ENCODE assay signal across 1 mouse cellular context in the genomic region with DNA sequence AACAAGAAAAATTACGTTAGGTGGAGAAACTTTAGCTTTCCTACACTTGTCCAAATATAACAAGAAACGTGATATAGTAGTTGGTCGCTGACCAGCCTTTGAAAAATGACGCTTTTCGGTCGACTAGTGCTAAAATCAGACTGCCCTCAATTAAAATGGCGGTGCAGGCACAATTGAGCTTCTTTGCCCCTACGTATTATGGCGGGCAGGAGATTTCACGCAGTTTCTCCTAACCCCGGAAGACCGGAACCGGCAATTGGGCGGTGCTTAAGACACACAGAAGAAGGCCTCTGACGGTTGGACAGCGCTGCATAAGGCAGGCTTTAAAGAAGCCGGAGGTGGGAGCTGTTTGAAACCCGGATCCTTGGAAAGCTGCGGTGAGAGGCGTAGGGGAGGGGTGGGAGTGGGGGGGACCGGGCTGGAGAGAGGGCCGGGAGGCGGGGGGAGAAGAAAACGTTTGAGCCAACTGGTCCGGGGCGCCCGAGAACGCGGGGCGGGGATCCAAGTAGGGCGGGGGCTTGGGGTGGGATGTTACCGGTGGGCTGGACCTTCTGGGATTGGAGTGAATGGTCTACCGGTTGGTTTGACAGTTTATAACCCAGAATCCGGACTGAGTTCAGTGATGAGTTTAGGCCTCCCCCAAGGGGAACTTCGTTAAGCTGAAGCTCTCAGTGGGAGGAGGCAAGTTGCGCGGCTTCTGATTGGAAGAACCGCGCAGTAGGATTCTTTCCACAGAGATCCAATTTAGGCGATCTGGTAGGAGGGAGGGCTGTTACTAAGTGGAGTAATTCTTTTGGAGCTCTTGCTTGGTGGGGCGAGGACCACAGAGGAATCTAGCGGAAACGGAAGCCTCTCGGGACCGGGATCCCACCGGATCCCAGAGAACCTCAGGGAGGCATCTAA.
TF ChIP-seq lines count a peak whose summit lies in the region.

No protein-coding gene starts in this region.

TF ChIP-seq in CH12.LX, 34 proteins besides CTCF, POLR2A, EP300 and RAD21:
- peak; percentile 81 for TF ChIP-seq SIN3A (IDR thresholded peaks at IDR 0.05; ENCODE audit: low read length)
- TF ChIP-seq ZNF384 (IDR thresholded peaks at IDR 0.05; ENCODE audit: low read depth, low read length): no peak
- TF ChIP-seq HCFC1 (IDR thresholded peaks at IDR 0.05; ENCODE audit: low read depth, low read length): peak; percentile 90
- TF ChIP-seq ZC3H11A (IDR thresholded peaks at IDR 0.05; ENCODE audit: low read depth, low read length): no peak
- TF ChIP-seq NRF1 (IDR thresholded peaks at IDR 0.05; ENCODE audit: low read depth, low read length): peak; percentile 84
- peak; percentile 88 for TF ChIP-seq TCF12 (IDR thresholded peaks at IDR 0.05; ENCODE audit: low read depth, low read length)
- TF ChIP-seq MAFK (IDR thresholded peaks at IDR 0.05; ENCODE audit: insufficient replicate concordance, low read length): no peak
- 0 out of 2 replicates have a peak, but pooled peaks have one; percentile 18 for TF ChIP-seq CHD1 (IDR thresholded peaks at IDR 0.05; ENCODE audit: low read depth, low read length)
- TF ChIP-seq MEF2A (IDR thresholded peaks at IDR 0.05; ENCODE audit: borderline replicate concordance, low read depth, low read length): peak; percentile 57; the same call in 1 of the 2 replicates
- TF ChIP-seq ETS1 (conservative IDR thresholded peaks at IDR 0.05; ENCODE audit: low read depth, low read length): peak; percentile 3; the same call in 1 of the 2 replicates
- TF ChIP-seq MAZ (IDR thresholded peaks at IDR 0.05; ENCODE audit: low read depth, low read length): peak; percentile 72
- TF ChIP-seq POLR2AphosphoS2 (IDR thresholded peaks at IDR 0.05; ENCODE audit: low read depth, low read length): no peak
- 0 out of 2 replicates have a peak, but pooled peaks have one; percentile 6 for TF ChIP-seq UBTF (IDR thresholded peaks at IDR 0.05; ENCODE audit: low read depth, low read length)
- no peak for TF ChIP-seq USF1 (IDR thresholded peaks at IDR 0.05; ENCODE audit: low read depth, low read length)
- TF ChIP-seq ELF1 (IDR thresholded peaks at IDR 0.05; ENCODE audit: low read depth, low read length): peak; percentile 95
- TF ChIP-seq ZMIZ1 (IDR thresholded peaks at IDR 0.05; ENCODE audit: low read depth, low read length): peak; percentile 69
- peak; percentile 76 for TF ChIP-seq TBP (conservative IDR thresholded peaks at IDR 0.05; ENCODE audit: low read depth, low read length)
- TF ChIP-seq USF2 (conservative IDR thresholded peaks at IDR 0.05; ENCODE audit: low read depth, low read length): no peak
- peak; percentile 70; the same call in 1 of the 2 replicates for TF ChIP-seq NELFE (IDR thresholded peaks at IDR 0.05; ENCODE audit: low read depth, low read length)
- TF ChIP-seq RCOR1 (conservative IDR thresholded peaks at IDR 0.05; ENCODE audit: low read depth, low read length): peak; percentile 91
- TF ChIP-seq JUND (conservative IDR thresholded peaks at IDR 0.05; ENCODE audit: low read depth, low read length): no peak
- TF ChIP-seq SMC3 (IDR thresholded peaks at IDR 0.05; ENCODE audit: low read depth, low read length): no peak; the same call in 1 of the 2 replicates
- TF ChIP-seq IRF4 (IDR thresholded peaks at IDR 0.05; ENCODE audit: low read depth, low read length): no peak; the same call in 1 of the 2 replicates
- peak; percentile 76; the same call in 1 of the 2 replicates for TF ChIP-seq KAT2A (IDR thresholded peaks at IDR 0.05; ENCODE audit: insufficient replicate concordance, low read length)
- TF ChIP-seq CHD2 (IDR thresholded peaks at IDR 0.05; ENCODE audit: low read length): peak; percentile 70
- no peak for TF ChIP-seq MAX (IDR thresholded peaks at IDR 0.05; ENCODE audit: low read length)
- TF ChIP-seq ZKSCAN1 (IDR thresholded peaks at IDR 0.05; ENCODE audit: borderline replicate concordance, low read depth, low read length): no peak
- TF ChIP-seq PAX5 (IDR thresholded peaks at IDR 0.05; ENCODE audit: low read length): no peak
- no peak; the same call in 1 of the 2 replicates for TF ChIP-seq MYC (IDR thresholded peaks at IDR 0.05; ENCODE audit: low read depth, low read length)
- TF ChIP-seq GABPA (IDR thresholded peaks at IDR 0.05; ENCODE audit: insufficient replicate concordance, low read depth, low read length): no peak
- no peak for TF ChIP-seq E2F4 (IDR thresholded peaks at IDR 0.05; ENCODE audit: insufficient replicate concordance, low read depth, low read length)
- TF ChIP-seq JUN (IDR thresholded peaks at IDR 0.05; ENCODE audit: insufficient read depth, low read depth, low read length): no peak
- 0 out of 2 replicates have a peak, but pooled peaks have one; percentile 10 for TF ChIP-seq BHLHE40 (IDR thresholded peaks at IDR 0.05; ENCODE audit: low read depth, low read length)
- TF ChIP-seq MXI1 (IDR thresholded peaks at IDR 0.05; ENCODE audit: low read depth, low read length): no peak
